Mouse (Mus musculus): Measurements from ENCODE around the gene D630045J12Rik.
A peak's percentile ranks its signal among the peaks of the same experiment; 100 is the strongest.

D630045J12Rik gene

DNA sequence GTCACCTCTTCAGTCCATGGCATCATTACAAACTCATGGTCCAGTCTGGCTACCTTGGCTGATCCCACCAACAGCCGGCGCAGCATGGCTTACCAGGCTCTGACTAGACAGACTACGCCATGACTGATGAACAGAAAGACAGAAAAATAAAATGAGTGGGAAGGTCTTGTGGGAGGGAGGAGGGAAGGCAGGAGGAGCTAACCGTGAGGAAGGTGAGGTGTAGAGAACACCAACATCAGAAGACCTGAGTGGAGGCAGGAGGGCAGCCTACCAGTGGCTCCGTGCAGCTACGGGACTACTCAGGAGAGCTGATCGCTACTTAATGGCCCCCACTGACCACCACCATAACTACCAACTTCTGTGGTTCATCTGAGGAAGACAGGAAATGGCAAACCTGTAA is 60.9 kb downstream of the D630045J12Rik start:
- no peak for DNase-seq (ENCODE audit: low spot score in 2 of 2)

DNA sequence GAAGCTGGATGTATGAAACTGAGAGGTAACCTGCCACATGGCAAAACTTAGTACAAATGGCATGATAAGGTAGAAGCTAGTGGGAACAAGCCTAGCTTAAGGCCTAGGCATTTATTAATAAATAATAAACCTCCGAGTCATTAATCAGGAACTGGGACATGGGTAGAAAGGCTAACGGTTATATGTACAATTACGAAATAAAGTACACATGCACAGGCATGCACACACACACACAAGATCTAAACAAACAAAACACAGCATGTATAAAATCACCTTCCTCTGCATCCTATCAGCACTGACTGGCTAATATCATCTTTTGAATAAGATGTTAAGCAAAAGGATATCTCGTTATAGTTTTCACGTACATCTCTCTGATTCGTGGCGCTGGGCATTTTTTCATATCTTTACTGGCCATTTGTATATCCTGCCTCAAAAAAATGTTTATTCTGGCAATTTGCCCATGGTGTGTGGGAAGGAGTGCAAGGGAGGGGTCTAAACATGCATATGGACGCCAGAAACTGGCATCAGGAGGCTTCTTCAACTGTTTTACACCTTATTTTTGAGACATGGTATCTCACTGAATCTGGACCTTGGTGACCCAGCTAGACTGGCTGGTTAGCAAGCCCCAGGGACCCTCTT is 67.4 kb downstream of the D630045J12Rik start:
- DNase-seq (ENCODE audit: low spot score in 2 of 2) = no peak

DNA sequence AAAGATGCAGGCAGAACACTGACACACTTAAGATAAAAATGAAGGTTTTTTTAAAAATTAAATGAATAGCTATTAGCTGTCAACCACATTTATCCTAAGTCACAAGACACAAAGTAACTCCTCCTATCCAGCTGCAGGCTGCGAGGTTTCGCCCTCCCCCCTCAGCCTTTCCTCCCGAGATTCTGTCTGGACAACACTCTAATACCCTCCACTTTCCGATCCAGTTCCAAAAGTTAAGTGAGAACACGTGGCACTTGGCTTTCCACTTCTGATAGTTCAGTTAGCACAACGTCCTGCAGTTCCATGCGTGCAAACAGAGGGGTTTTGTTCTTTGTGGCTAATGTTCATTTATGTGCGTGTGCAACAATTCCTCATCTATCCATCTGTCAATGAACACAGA is 69.0 kb downstream of the D630045J12Rik start:
- DNase-seq (ENCODE audit: low spot score in 2 of 2) = no peak

GRCm38 (mm10) chr6:38181756-38182318 is 72.0 kb downstream of the D630045J12Rik start:
- DNase-seq (ENCODE audit: low spot score in 2 of 2) = no peak

DNA sequence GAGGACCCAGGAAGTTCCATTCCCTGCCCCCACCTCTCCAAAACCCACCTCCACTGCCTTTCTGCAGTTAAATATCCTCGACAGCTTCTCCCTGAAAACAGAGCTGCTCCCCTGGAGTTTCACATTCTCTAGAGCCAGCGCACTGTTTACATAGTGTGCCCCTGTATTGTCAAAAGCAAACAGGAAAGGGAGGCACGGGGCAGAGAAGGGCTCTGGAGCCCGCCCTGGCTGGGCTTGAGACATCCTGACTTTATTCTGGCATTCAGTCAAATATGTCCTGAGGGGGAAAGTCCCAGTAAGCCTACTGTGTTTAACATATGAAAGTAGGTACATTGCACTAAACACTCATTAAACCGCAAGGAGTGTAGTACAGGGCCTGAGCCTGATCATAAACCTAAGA is 73.1 kb downstream of the D630045J12Rik start:
- DNase-seq (ENCODE audit: low spot score in 2 of 2) = no peak

GRCm38 (mm10) chr6:38165385-38165784 is 88.4 kb downstream of the D630045J12Rik start:
- DNase-seq (ENCODE audit: low spot score in 2 of 2) = no peak

DNA sequence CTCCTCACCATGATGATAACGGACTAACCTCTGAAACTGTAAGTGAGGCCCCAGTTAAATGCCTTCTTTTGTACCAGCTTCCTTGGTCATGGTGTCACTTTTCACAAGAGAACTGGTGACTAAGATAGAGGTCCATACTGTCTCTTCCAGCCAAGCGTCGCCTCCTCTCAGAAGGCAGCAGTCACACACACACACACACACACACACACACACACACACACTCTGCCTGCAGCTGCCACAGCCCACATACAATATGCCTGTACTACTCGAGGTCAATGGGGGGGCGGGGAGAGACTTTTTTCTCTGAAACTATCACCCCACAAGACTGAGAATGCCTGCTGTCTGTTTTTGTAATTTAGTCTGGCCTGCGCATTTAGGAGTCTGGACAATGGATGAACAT is 89.1 kb downstream of the D630045J12Rik start:
- no peak for DNase-seq (ENCODE audit: low spot score in 2 of 2)

DNA sequence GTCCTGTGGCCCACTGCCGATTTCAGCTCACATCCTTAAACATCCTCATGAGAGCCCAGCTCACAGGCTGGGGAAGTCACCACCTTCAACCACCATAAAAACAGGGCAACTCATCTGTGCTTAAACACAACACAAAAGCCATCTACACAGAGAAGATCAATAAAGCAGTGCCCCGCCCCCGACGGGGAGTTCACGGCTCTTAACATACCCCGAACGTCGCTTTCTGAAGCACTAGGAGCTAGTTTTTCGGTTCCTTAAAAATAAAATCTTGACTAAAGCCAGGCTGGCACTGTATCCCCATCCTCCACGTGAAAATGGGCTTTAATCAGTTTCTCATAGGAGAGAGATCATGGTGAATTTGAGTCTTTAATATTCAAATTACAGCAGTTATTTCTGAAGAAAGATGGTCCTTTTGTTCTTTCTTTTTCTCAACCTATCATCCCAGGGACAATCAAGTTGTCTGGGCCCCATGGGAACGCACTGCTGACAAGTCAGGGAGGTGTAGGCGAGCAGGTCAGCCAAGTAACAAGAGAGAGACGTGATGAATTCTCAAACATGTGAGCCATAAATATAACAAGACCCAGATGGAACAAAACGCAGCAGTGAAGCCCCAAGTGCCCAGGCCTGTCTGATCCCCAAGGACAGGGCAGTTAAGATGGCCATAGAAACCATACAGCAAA is 90.8 kb downstream of the D630045J12Rik start:
- no peak for DNase-seq (ENCODE audit: low spot score in 2 of 2)

- no peak for DNase-seq (ENCODE audit: low spot score in 2 of 2)
These were observed 93.3 kb downstream of the D630045J12Rik start for GRCm38 (mm10) chr6:38160556-38160955.

- peak; percentile 75 to 85 for DNase-seq (ENCODE audit: low spot score in 2 of 2)
These were observed 93.7 kb downstream of the D630045J12Rik start for GRCm38 (mm10) chr6:38160102-38160501.

DNA sequence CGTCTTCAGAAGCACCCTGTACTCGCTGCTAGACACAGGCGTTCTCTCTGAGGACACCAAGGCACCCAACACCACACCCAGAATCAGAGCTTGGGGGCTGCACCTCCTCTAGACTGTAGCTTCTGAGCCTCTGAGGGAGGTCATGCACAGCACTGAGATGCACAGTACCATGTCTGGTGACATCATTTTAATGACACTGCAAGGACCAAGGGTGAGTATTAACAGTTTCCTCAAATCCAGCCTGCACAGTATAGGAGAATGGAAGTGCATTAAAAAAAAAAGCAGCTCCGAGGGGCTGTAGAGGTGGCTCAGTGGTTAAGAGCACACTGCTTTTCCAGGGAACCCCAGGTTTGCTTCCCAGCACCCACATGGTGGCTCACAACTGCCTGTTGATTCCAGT is 94.2 kb downstream of the D630045J12Rik start:
- DNase-seq (ENCODE audit: low spot score in 2 of 2) = no peak

DNA sequence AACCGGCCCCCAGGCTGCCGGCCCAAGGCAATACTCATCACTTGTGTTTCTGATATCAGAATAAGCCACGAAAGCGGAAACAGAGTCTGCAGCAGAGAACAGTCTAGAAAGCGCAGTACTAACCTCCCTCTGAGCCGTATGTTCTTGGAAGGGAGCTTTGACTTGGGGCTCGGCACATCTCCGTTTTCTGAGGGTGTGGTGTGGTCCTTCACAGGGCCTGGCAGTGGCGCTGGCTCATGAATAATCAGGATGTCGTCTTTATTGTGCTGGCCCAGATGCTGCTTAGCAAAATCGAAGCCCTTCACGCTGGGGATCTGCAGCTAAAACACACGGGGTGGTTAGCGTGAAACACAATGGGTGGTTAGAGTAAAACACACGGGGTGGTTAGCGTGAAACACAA is 95.9 kb downstream of the D630045J12Rik start:
- DNase-seq (ENCODE audit: low spot score in 2 of 2) = no peak

DNA sequence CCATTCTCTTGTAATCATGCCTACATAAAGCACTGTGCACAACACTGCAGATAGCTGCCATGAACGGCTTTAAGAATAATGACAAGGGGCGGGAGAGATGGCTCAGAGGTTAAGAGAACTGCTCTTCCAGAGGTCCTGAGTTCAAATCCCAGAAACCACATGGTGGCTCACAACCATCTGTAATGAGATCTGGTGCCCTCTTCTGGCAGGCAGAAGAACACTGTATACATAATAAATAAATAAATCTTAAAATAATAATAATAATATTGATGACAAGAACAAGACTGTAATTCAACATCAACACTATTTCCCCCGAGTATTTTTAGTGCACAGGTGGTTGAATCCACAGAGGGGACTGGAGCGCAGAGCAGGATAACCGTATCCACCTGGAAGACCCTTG is 97.6 kb downstream of the D630045J12Rik start:
- DNase-seq (ENCODE audit: low spot score in 2 of 2) = no peak

DNA sequence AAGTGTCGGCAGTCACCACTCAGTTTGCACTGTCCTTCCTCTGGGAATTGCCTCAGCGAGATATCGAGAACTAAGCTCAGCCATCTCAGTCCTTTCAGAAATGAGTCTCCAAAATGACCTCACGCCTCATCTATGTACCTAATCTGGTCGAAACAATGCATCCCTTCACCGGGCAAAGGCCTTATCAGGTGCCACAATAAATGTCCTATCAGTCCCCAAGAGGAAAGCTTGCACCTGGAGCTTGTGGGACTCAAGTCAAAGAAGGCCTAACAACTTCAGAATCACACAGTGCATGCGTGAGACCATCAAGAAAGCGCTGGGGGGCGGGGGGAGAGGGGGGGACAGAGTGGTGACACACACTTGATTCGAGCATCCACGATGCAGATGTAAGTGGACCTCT is 101.5 kb downstream of the D630045J12Rik start:
- DNase-seq (ENCODE audit: low spot score in 2 of 2) = no peak

DNA sequence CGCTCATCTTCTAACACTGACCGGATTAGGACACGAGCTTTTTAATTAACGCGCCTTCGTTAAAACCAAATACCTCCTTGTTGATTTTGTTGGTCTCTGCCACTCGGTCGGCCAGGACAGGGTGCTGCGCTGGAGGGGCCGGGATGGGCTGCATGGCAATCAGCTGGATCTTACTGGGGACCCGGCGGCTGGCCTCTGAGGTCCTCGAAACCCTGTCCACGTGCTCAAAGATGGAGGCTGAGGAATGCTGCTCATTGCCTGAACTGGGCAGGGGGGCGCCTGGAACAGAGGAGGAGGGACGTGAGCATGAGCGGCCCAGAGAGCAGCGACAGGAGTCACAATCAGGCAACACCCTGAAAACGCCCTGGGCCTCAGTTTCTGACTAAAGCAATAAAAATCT is 104.3 kb downstream of the D630045J12Rik start:
- DNase-seq (ENCODE audit: low spot score in 2 of 2) = no peak

GRCm38 (mm10) chr6:38148626-38149025 is 105.2 kb downstream of the D630045J12Rik start:
- no peak for DNase-seq (ENCODE audit: low spot score in 2 of 2)

- no peak for DNase-seq (ENCODE audit: low spot score in 2 of 2)
These were observed 106.5 kb downstream of the D630045J12Rik start for GRCm38 (mm10) chr6:38147301-38147700.

DNA sequence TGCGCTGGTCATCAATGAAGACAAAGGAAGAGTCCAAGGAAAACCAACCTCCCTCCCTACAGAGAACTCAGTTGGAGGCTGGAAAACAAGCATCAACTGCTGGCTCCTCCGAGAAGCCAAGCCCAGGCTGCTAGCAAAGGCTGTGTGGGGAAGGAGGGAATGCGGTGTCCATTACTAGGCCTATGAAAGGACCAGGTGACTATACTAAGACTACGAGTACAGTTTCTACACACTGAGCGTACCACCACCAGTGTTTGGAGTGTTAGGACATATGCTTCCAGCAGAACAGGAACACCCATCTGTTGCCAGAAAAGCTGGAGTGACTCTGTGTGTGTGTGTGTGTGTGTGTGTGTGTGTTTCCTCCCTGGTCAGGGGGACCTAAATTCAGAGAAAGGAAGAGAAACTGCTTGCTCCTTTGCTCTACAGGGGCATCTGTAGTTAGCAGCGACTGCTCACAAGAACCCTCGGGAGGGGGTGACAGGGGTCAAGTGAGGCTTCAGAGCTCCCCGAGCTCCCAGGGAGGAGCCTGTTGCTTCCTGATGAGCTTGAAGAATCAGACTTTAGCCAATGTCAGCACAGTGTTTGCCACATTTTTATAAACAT is 108.2 kb downstream of the D630045J12Rik start:
- DNase-seq (ENCODE audit: low spot score in 2 of 2) = no peak

DNA sequence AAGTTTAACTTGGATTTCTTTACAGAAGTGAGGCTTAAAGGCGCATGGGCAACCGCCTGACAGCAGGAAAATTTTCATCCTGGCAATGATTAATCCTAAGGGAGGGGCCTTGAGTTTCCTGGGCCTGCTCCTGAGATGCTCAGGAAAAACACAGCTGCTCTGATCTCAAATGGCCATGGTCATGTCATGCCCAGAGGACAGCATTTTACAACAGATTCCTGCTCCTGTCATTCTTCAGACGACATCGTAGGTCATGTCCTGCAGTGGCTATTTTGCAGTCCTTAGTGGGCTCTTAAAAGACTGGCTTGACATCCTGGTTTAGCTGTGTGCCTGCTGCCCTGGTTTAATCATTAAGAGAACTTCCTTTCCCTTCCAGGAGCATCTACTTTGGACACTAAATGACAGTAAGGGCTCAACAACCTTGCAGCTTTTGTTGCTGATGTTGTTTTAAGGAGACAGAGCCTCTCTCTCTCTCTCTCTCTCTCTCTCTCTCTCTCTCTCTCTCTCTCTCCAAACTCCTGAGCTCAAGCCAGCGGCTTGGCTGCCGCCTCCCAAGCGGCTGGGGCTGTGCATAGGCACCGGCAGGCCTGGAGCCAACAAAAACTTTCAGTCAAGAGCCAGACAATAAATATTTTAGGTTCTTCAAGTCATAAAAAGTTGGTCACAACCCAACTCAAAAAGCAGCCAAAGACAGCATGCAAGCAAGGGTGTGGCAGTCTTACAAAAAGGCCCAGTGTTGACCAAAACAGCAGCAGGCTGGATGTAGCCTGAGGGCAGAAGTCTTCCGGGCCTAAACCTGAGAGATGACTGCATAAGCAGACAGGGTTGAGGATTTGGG is 109.4 kb downstream of the D630045J12Rik start:
- no peak for DNase-seq (ENCODE audit: low spot score in 2 of 2)

DNA sequence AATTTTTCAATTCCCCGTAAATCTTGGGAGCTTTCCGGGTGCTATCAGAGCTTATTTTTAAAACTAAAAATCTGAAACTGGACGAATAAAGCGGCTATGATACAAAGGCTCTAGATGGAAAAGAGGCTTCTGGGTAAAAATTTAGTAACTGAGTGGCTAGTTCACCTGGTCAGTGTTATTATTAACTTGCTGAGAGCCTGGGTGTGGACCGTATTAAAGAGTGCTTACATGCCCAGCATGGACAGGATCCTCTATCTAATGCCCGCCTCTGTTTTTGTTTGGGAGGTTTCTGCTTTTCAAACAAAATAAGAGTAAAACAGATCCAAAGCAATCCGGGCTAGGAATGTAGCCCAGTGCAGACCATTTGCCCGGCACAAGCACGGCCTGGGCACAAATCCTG is 113.4 kb downstream of the D630045J12Rik start:
- no peak for DNase-seq (ENCODE audit: low spot score in 2 of 2)

- no peak for DNase-seq (ENCODE audit: low spot score in 2 of 2)
These were observed 114.7 kb downstream of the D630045J12Rik start for GRCm38 (mm10) chr6:38139086-38139485.

All from frontal cortex, postnatal 25 days (tissue).